Mouse (Mus musculus) liver, embryonic 14.5 days (tissue): ENCODE measurements around the gene Gm8439.

Experiments used
- CTCF ChIP-seq: IDR thresholded peaks from 2 replicates; pipeline ENCODE4 v1.5.1; 2016; ENCODE audit warnings: antibody characterized with exemption, low read depth, control low read depth
- EP300 ChIP-seq: IDR thresholded peaks from 2 replicates; pipeline ENCODE4 v1.6.1; 2016; ENCODE audit warnings: antibody characterized with exemption, low read depth

DNA sequence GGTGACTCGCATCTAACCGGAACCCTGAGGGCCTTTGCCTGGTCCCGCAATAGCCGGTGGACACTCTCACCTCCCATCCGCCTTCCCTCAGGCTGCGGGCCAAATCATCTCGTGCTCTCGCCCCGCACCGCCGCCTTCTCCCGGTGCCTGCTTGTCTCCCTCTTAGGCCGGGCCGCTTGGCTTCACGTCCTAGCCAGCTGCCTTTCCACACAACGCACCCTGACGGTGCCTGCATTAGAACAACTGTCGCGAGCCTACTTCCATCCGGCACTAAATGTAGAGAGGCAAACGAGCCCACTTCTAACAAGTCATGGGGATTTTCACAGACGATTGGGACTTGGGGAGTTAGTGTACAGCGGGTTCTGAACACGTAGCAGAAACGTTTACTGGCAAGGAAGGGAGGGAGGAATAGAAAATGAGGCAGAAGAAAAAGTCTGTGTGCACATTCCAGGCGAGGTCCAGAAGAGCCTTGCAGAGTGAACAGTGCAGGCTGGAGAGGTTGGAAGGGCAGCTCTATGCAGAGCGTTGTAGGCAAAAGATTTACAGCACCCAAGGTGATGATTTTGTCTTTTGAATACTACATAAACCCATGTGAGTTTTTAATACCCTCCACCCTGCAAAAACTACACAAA, 18.0 kb upstream of the Gm8439 start:
- TF ChIP-seq CTCF (no peak), EP300 (no peak)
